Mouse (Mus musculus) mouse trophoblast stem cell (cell line): ENCODE results near the gene Clec4f.

ENCODE experiments used
- in situ Hi-C, 2 experiments: fragments of 300-500 bp; cut with MseI, MboI; formaldehyde crosslinking; loops; 2 replicates in 1 of 2; 3 replicates in 1 of 2; pipeline ENCODE4 v1.15.1; 2025

Gene Clec4f

GRCm38 (mm10) chr6:83656087-83656486 lies at the start of gene Clec4f:
Gene Clec4f, minus strand, starts transcription at chr6:83656187.
- in situ Hi-C loops = no loop called here

- in situ Hi-C loops = no loop called here
Observed at GRCm38 (mm10) chr6:83704701-83705100, 48.7 kb upstream of the Clec4f start.

- in situ Hi-C loops = no loop called here
Observed at GRCm38 (mm10) chr6:83704294-83704693, 48.3 kb upstream of the Clec4f start.

- in situ Hi-C loops = no loop called here
Observed at GRCm38 (mm10) chr6:83703722-83704078, 47.7 kb upstream of the Clec4f start.

GRCm38 (mm10) chr6:83703000-83703721 lies 47.2 kb upstream of the Clec4f start:
- in situ Hi-C loops = no loop called here

GRCm38 (mm10) chr6:83702146-83702999 lies 46.4 kb upstream of the Clec4f start:
- in situ Hi-C loops = no loop called here

GRCm38 (mm10) chr6:83701001-83701400 lies 45.0 kb upstream of the Clec4f start:
- in situ Hi-C loops = no loop called here

- in situ Hi-C loops = no loop called here
Observed at GRCm38 (mm10) chr6:83699971-83700370, 44.0 kb upstream of the Clec4f start.

- in situ Hi-C loops = no loop called here
Observed at GRCm38 (mm10) chr6:83697932-83698331, 41.9 kb upstream of the Clec4f start.

GRCm38 (mm10) chr6:83696684-83697083 lies 40.7 kb upstream of the Clec4f start:
- in situ Hi-C loops = no loop called here

GRCm38 (mm10) chr6:83695731-83696130 lies 39.7 kb upstream of the Clec4f start:
- in situ Hi-C loops = no loop called here

GRCm38 (mm10) chr6:83693835-83694234 lies 37.8 kb upstream of the Clec4f start:
- in situ Hi-C loops = loop anchor here in 1 of 2 experiments (5.0 kb wide), 1 partner anchor 38 kb away; no protein-coding TSS in a partner anchor

GRCm38 (mm10) chr6:83692962-83693361 lies 37.0 kb upstream of the Clec4f start:
- in situ Hi-C loops = loop anchor here in 1 of 2 experiments (5.0 kb wide), 1 partner anchor 39 kb away; no protein-coding TSS in a partner anchor

- in situ Hi-C loops = loop anchor here in 1 of 2 experiments (5.0 kb wide), 1 partner anchor 41 kb away; no protein-coding TSS in a partner anchor
Observed at GRCm38 (mm10) chr6:83690936-83691335, 34.9 kb upstream of the Clec4f start.

GRCm38 (mm10) chr6:83690277-83690676 lies 34.3 kb upstream of the Clec4f start:
- in situ Hi-C loops = loop anchor here in 1 of 2 experiments (5.0 kb wide), 1 partner anchor 42 kb away; no protein-coding TSS in a partner anchor

GRCm38 (mm10) chr6:83689374-83689773 lies 33.4 kb upstream of the Clec4f start:
- in situ Hi-C loops = loop anchor here in 1 of 2 experiments (5.0 kb wide), 1 partner anchor 48 kb away; no protein-coding TSS in a partner anchor

GRCm38 (mm10) chr6:83677757-83678156 lies 21.8 kb upstream of the Clec4f start, which contains the start of gene Cd207:
Gene Cd207, minus strand, starts transcription at chr6:83677857.
- in situ Hi-C loops = no loop called here

GRCm38 (mm10) chr6:83673395-83673794 lies 17.4 kb upstream of the Clec4f start:
- in situ Hi-C loops = loop anchor here in 1 of 2 experiments (5.0 kb wide), 1 partner anchor 76 kb away; no protein-coding TSS in a partner anchor

GRCm38 (mm10) chr6:83665009-83665408 lies 9.0 kb upstream of the Clec4f start:
- in situ Hi-C loops = no loop called here

GRCm38 (mm10) chr6:83660821-83661220 lies 4.8 kb upstream of the Clec4f start:
- in situ Hi-C loops = no loop called here

GRCm38 (mm10) chr6:83646715-83647114 lies 9.3 kb downstream of the Clec4f start:
- in situ Hi-C loops = no loop called here

- in situ Hi-C loops = no loop called here
Observed at GRCm38 (mm10) chr6:83635329-83635728, 20.7 kb downstream of the Clec4f start.
